Mouse (Mus musculus) stomach, embryonic 14.5 days (tissue): ENCODE measurements around the gene Aldh1l1. TPM values are rescaled to one million over a fixed set of nuclear protein-coding genes. Genes with fewer than 3 reads are reported as not detected.

Experiments used
- ATAC-seq: fragments of 200-750 bp; cut with Nextera tagmentation; 2 replicates; pipeline ENCODE4 v1.8.0; 2017; ENCODE audit warnings: low read depth, moderate TSS enrichment; ENCODE audit not compliant: insufficient number of reproducible peaks, insufficient read depth, low FRiP score
- H3K27ac ChIP-seq: fragments of 300-500 bp; sonication (generic); 2 replicates; pipeline ENCODE4 v1.5.1; 2014; ENCODE audit warnings: mild to moderate bottlenecking, low read length, moderate library complexity, mixed read lengths
- H3K27me3 ChIP-seq: fragments of 300-500 bp; sonication (generic); 2 replicates; pipeline ENCODE4 v1.6.1; 2014; ENCODE audit warnings: low read length, control low read depth, mixed read lengths; ENCODE audit not compliant: control insufficient read depth, insufficient read depth
- H3K36me3 ChIP-seq: fragments of 300-500 bp; sonication (generic); 2 replicates; pipeline ENCODE4 v1.6.1; 2014; ENCODE audit warnings: mild to moderate bottlenecking, control low read depth, low read length, moderate library complexity, mixed read lengths; ENCODE audit not compliant: control insufficient read depth, insufficient read depth
- H3K4me1 ChIP-seq: fragments of 300-500 bp; sonication (generic); 2 replicates; pipeline ENCODE4 v1.6.1; 2014; ENCODE audit warnings: low read length, control low read depth, mixed read lengths; ENCODE audit not compliant: control insufficient read depth, insufficient read depth
- H3K4me2 ChIP-seq: fragments of 300-500 bp; sonication (generic); replicated peaks from 2 replicates; pipeline ENCODE4 v1.6.1; 2014; ENCODE audit warnings: low read depth, low read length, control low read depth
- H3K4me3 ChIP-seq: fragments of 300-500 bp; sonication (generic); 2 replicates; pipeline ENCODE4 v1.5.1; 2014; ENCODE audit warnings: low read depth, low read length, control low read depth
- H3K9ac ChIP-seq: fragments of 300-500 bp; sonication (generic); replicated peaks from 2 replicates; pipeline ENCODE4 v1.6.1; 2014; ENCODE audit warnings: low read depth, mild to moderate bottlenecking, control low read depth, low read length, moderate library complexity, mixed read lengths
- H3K9me3 ChIP-seq: fragments of 300-500 bp; sonication (generic); 2 replicates; pipeline ENCODE4 v1.6.1; 2016; ENCODE audit warnings: low read depth, low read length, control low read depth; ENCODE audit not compliant: control insufficient read depth
- WGBS: fragments of 180-500 bp; shearing (Covaris S2); extraction: QIAGEN DNeasy Blood & Tissue Kit; methylation state at CpG from one replicate; pipeline ENCODE4 v1.1.7; 2014; 5-methylcytosine and 5-hydroxymethylcytosine counted together
- polyA plus RNA-seq: library from polyadenylated mRNA; unstranded; fragments of >200 nt; fragmentation: Nextera tagmentation; extraction: Ambion mirVana; gene quantifications from 2 replicates; pipeline ENCODE4 v1.2.1, GENCODE M21; 2014

Aldh1l1 gene
- polyA plus RNA-seq = 2.5 and 4.3 TPM in 2 replicates

DNA sequence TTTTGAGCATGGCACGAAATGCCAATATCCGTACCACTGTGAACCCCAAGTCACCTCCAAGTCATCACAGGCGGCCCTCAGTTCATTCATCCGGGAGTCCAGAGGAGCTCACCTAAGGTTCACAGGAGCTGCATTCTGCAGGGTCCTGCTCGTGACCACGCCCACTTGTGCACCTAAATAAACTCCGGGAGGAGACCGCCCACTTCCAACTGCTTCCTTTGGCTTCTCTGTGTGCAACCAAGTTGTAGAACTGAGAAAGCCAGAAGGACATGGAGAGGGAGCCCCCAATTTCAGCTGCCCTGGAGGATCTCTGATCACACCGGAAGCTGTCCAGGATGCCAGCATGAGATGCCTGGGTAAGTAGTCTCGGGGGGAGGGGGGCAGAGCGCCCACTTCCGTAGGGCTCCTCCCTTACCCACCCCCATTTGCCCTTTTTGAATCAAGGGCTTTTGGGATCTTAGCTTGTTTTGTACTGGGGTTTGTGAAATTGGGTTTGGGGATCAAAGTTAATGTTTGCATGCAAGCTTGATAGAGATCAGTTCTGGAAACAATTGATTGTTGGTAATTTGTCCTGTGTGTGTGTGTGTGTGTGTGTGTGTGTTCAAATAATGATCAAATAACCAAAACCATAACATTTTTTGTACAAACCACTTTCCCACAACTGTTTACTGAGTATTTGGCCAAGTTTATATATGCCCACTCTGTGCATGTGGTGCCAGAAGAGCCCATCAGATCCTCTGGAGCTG, at the start of gene Aldh1l1:
Aldh1l1 (plus strand) TSS at position 252 of the 746 bp plus-strand sequence.
- no peak within 1 kb of the TSS for H3K4me3 ChIP-seq
- WGBS = 70% methylated on average over 12 of the region's 12 CpGs
- ATAC-seq = no peak
- H3K9me3 ChIP-seq = no peaks in the 10 kb centered on the region
- no peak within 1 kb of the TSS for H3K4me2 ChIP-seq
- no peak within 1 kb of the TSS for H3K27ac ChIP-seq
- H3K4me1 ChIP-seq = no peaks in the 10 kb centered on the region
- no peaks in the 10 kb centered on the region for H3K36me3 ChIP-seq
- H3K27me3 ChIP-seq = no peaks in the 10 kb centered on the region
- H3K9ac ChIP-seq = no peak within 1 kb of the TSS

DNA sequence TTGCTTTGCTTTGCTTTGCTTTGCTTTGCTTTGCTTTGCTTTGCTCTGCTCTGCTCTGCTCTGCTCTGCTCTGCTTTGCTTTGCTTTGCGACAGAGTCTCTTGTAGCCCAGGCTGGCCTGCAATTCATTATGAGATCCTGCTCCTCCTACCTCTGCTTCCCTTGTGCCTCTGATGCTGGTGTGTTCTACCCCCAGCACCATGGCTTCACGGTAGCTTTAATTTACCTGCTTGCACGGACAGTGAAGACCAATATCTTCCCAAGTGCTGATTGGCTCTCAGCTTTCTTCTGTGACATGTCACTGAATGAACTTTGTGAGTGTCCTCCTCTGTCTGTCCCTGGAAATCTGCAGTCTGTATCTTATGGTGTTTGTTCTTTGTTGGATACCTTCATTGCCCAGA, 49.2 kb upstream of the Aldh1l1 start:
- 92% methylated on average over 3 of the region's 3 CpGs for WGBS
- H3K27me3 ChIP-seq = no peaks in the 10 kb centered on the region
- no peaks in the 10 kb centered on the region for H3K9me3 ChIP-seq
- H3K27ac ChIP-seq = no peak overlapping the region
- no peak overlapping the region for H3K4me2 ChIP-seq
- no peak for ATAC-seq
- no peak overlapping the region for H3K4me3 ChIP-seq
- H3K4me1 ChIP-seq = no peaks in the 10 kb centered on the region
- H3K9ac ChIP-seq = no peak overlapping the region
- H3K36me3 ChIP-seq = no peaks in the 10 kb centered on the region

DNA sequence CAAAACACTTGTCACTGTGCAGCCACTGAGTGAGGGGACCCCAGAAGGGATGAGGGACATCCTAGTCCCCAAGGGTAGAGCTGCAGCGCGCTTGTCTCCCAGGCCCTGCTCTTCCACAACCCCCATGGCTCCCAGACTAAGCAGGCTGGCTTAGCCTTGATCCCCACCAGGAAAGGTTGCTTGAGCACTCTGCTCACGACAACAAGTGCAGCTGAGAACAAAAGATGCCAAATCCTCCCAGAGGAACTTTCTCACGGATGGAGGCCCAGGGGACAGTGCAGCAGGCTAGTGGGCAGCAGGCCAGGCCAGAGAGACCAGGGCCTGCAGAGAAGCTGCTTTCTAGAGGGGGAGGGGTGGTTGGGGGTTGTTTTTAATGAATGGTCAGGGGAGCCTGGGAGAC, 39.3 kb upstream of the Aldh1l1 start:
- 54% methylated on average over 4 of the region's 4 CpGs for WGBS
- ATAC-seq = 0 out of 2 replicates have a peak, but pooled peaks have one; percentile 28

DNA sequence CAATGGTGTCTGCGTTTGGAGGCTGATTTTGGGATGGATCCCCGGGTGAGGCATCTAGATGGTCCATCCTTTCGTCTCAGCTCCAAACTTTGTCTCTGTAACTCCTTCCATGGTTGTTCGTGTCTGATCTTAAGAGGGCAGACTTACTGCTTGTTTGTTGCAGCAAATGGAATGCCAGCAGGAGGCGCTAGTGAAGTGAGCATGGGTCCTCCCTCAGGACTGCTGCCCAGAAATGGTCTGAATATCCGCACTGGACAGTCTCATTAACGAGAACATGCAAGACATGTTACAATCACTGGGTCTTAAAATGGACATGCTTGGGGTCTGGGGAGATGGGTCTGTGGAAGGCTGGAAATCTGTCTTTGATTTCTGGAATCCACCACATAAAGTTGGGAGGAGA, 36.0 kb upstream of the Aldh1l1 start:
- H3K4me1 ChIP-seq = no peaks in the 10 kb centered on the region
- H3K27me3 ChIP-seq = no peaks in the 10 kb centered on the region
- H3K9ac ChIP-seq = no peak overlapping the region
- ATAC-seq = no peak
- 24% methylated on average over 7 of the region's 7 CpGs for WGBS
- no peak overlapping the region for H3K27ac ChIP-seq
- no peaks in the 10 kb centered on the region for H3K36me3 ChIP-seq
- no peak overlapping the region for H3K4me2 ChIP-seq
- no peak overlapping the region for H3K4me3 ChIP-seq
- no peaks in the 10 kb centered on the region for H3K9me3 ChIP-seq

More for the DNA sequence above, 39.3 kb upstream of the Aldh1l1 start:
- Histone ChIP-seq H3K27me3 (no peaks in the 10 kb centered on the region), H3K27ac (no peak overlapping the region), H3K36me3 (no peaks in the 10 kb centered on the region), H3K9ac (no peak overlapping the region), H3K4me1 (no peaks in the 10 kb centered on the region), H3K4me3 (no peak overlapping the region), H3K9me3 (no peaks in the 10 kb centered on the region), H3K4me2 (no peak overlapping the region)

DNA sequence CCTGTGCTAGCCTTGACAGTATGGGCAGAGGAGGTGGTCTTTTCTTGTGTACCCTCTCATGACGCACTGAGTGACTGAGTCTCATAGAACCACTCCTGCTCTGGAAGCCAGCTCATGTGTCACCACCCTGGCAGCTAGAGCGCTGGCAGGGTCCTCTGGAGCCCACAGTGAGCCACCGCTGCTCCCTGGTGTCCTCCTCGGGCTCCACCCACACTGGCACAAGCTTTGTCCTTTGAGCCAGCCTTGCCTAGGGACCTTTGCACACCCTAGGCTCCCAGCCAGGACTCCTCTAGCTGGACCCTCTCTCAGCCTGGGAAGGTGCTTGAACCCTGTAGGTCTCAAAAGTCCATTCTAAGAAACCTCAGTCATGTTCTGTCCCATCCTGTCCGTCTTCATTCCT, 35.5 kb upstream of the Aldh1l1 start:
- Histone ChIP-seq H3K9ac (no peak overlapping the region), H3K4me3 (no peak overlapping the region), H3K9me3 (no peaks in the 10 kb centered on the region), H3K27me3 (no peaks in the 10 kb centered on the region), H3K36me3 (no peaks in the 10 kb centered on the region), H3K27ac (no peak overlapping the region), H3K4me2 (no peak overlapping the region), H3K4me1 (no peaks in the 10 kb centered on the region)
- no peak for ATAC-seq
- 70% methylated on average over 5 of the region's 5 CpGs for WGBS

DNA sequence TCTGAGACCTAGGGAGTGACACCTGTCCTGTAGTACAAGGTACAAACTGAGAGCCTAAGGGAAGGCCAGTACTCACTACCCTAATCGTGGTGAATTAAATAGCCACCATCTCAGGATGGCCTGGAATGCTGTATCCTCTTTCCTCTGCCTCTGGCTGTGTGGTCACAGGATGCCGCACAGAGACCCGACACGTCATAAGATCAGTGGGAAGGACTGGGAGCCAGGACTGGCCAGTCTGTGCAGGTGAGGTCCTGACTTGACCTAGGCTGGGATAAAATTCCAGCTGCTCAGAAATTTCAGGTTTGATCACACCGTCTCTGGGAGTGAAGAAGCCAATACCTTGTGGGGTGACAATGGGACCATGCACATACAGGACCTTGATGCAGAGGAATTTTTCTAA, 34.7 kb upstream of the Aldh1l1 start:
- Histone ChIP-seq H3K4me2 (no peak overlapping the region), H3K36me3 (no peaks in the 10 kb centered on the region), H3K4me1 (no peaks in the 10 kb centered on the region), H3K27me3 (no peaks in the 10 kb centered on the region), H3K27ac (no peak overlapping the region), H3K4me3 (no peak overlapping the region), H3K9ac (no peak overlapping the region), H3K9me3 (no peaks in the 10 kb centered on the region)
- 79% methylated on average over 5 of the region's 5 CpGs for WGBS
- ATAC-seq = no peak

DNA sequence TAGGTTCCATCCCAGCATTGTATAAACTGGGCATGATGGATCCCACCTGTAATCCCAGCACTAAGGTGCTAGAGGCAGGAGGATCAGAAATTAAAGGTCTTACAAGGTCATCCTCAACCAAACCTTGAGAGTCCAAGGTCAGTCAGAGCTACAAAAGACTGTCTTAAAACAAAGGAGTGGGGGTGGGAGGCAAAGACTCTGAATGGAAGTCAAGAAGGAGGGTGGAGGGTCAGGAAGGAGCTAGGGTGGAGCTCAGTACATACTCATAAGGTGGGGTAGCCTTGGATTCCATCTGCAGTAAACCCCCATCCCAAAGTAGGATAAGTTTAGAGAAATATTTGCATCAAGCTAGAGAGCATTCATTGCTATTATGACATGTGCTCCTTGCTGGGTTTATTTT, 33.6 kb upstream of the Aldh1l1 start:
- no peaks in the 10 kb centered on the region for H3K9me3 ChIP-seq
- H3K4me2 ChIP-seq = no peak overlapping the region
- no peak for ATAC-seq
- H3K27me3 ChIP-seq = no peaks in the 10 kb centered on the region
- H3K4me1 ChIP-seq = no peaks in the 10 kb centered on the region
- no peak overlapping the region for H3K27ac ChIP-seq
- H3K36me3 ChIP-seq = no peaks in the 10 kb centered on the region
- H3K4me3 ChIP-seq = no peak overlapping the region
- H3K9ac ChIP-seq = no peak overlapping the region

DNA sequence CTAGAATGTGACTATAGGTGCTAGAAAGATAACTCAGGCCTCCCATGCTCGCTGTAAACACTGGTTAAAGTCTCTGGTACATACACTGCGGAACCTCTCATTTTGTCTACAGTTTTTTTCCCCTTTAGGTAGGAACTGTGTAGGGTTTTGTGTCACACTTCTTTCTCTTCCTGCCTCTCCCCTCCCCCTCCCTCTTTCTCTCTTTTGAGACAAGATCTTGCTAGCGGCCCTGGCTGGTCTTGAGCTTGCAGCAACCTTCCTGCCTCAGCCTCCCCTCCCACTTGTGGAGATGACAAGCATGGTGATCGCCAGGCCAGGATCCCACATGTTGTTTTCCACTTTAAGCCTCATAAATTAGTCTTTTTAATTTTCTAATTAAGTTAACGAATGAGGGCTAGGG, 32.5 kb upstream of the Aldh1l1 start:
- Histone ChIP-seq H3K27ac (no peak overlapping the region), H3K4me3 (no peak overlapping the region), H3K27me3 (no peaks in the 10 kb centered on the region), H3K9ac (no peak overlapping the region), H3K4me1 (no peaks in the 10 kb centered on the region), H3K4me2 (no peak overlapping the region), H3K9me3 (no peaks in the 10 kb centered on the region), H3K36me3 (no peaks in the 10 kb centered on the region)
- ATAC-seq = no peak
- 84% methylated on average over 5 of the region's 5 CpGs for WGBS

DNA sequence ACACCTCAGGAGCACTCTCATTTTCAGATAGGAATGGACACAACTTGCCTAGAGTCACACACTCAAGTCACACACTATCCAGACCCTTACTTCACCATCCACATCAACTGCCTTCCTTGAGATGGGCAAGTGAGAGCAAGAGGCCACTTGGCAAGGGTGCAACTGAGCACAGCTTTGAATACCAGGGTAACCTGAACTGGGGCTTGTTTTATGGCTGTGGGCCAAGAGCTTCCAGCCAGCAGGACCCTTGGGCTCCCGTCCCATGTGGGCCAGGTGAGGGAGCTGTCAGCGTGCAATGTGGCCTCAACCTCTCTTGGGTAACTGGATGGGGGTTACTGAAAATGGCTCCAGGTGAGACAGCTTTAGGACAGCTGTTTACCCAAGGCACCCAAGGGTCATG, 28.8 kb upstream of the Aldh1l1 start:
- ATAC-seq = no peak

More for the DNA sequence above, 28.8 kb upstream of the Aldh1l1 start:
- Histone ChIP-seq H3K9me3 (no peaks in the 10 kb centered on the region), H3K36me3 (no peaks in the 10 kb centered on the region), H3K4me1 (no peaks in the 10 kb centered on the region), H3K9ac (no peak overlapping the region), H3K4me3 (no peak overlapping the region), H3K27me3 (peaks cover 14% of the 10 kb centered on the region; the same call in 1 of the 2 replicates), H3K4me2 (no peak overlapping the region), H3K27ac (no peak overlapping the region)
- 79% methylated on average over 2 of the region's 2 CpGs for WGBS
